ENCODE assay signal across 8 mouse cellular contexts in the genomic region with DNA sequence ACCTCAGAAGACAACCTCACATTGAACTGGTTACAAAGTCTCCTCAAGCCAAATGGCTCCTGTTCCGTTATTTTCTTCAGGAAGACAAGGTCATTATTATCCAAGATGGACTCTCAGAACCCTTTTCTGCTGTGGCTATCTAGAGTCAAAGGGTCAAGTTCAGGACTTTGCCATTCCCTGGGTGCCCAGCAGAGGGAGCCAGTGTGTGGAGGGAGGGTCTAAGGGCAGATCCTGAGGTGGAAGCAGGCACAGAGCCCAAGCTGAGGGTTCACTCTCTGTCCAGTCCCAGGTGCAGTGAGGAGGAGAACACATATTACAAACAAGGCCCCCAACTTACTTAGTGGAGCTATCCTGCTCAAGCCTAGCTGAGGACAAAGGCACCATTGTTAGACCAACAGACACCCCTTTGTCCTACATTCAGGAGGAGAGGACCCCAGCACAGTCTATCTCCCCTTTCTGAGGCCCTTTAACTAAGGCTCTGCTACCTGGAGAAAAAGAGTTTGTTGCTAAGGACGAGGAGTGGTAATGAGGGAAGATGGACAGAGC. TPM values are rescaled to one million over a fixed set of nuclear protein-coding genes. Genes with fewer than 3 reads are reported as not detected.
DNase-seq lines count a peak whose midpoint lies in the region; ATAC-seq lines count a peak whose summit lies in the region.

No protein-coding gene starts in this region.

- no peak for ATAC-seq in forebrain, embryonic 14.5 days
- no peak for ATAC-seq in liver, embryonic 13.5 days (ENCODE audit: low read depth)
- ATAC-seq in neutrophil, adult 5-6 weeks (ENCODE audit: extremely low read depth, insufficient number of reproducible peaks, low FRiP score, poor library complexity, severe bottlenecking) = peak; percentile 64

- H3K27me3 ChIP-seq in forebrain, embryonic 14.5 days (replicated peaks; ENCODE audit: control insufficient read depth, insufficient read depth, low read length) = no peaks in the 10 kb centered on the region
- no peaks in the 10 kb centered on the region for H3K27me3 ChIP-seq in liver, embryonic 13.5 days

- peaks cover 42% of the 10 kb centered on the region for H3K36me3 ChIP-seq in forebrain, embryonic 14.5 days (ENCODE audit: control insufficient read depth, insufficient read depth, low read length)
- H3K36me3 ChIP-seq in liver, embryonic 13.5 days = peaks cover 73% of the 10 kb centered on the region

- intact Hi-C loops in left cerebral cortex, postnatal 4 days (cut with DNase I) = no loop called here
- intact Hi-C loops in left cerebral cortex, postnatal 14 days (cut with DNase I) = loop anchor here (1.0 kb wide), 1 partner anchor 57 kb away; no protein-coding TSS in a partner anchor

- DNase-seq in left cerebral cortex, postnatal 4 days = peak; percentile 59
- DNase-seq in left cerebral cortex, postnatal 14 days (ENCODE audit: low spot score in 2 of 2) = no peak
- DNase-seq in adrenal gland, postnatal 14 days = peak; percentile 87
- peak; percentile 28 for DNase-seq in forebrain, embryonic 14.5 days (ENCODE audit: low spot score)
- peak; percentile 79 for DNase-seq in induced T-regulatory cell, adult 2 months (ENCODE audit: low read depth)
- peak; percentile 79 for DNase-seq in liver, embryonic 13.5 days
- peak; percentile 49 for DNase-seq in urinary bladder, adult 2 months (ENCODE audit: low spot score)

- H3K9ac ChIP-seq in forebrain, embryonic 14.5 days (ENCODE audit: low read length) = no peak overlapping the region
- peak overlapping the region; percentile 97 for H3K9ac ChIP-seq in liver, embryonic 13.5 days

- 17% methylated on average over 2 of the region's 2 CpGs for WGBS in forebrain, embryonic 14.5 days
- 26% methylated on average over 2 of the region's 2 CpGs for WGBS in liver, embryonic 13.5 days (ENCODE audit: insufficient replicate concordance)

- no peak overlapping the region for H3K27ac ChIP-seq in forebrain, embryonic 14.5 days (ENCODE audit: low read depth, low read length)
- H3K27ac ChIP-seq in liver, embryonic 13.5 days = peak overlapping the region; percentile 99

- H3K4me2 ChIP-seq in forebrain, embryonic 14.5 days (ENCODE audit: low read length) = no peak overlapping the region
- peak overlapping the region; percentile 83 for H3K4me2 ChIP-seq in liver, embryonic 13.5 days

- H3K4me1 ChIP-seq in forebrain, embryonic 14.5 days (ENCODE audit: control insufficient read depth, insufficient read depth, low read length) = peaks cover 4% of the 10 kb centered on the region
- H3K4me1 ChIP-seq in liver, embryonic 13.5 days (replicated peaks) = peaks cover 83% of the 10 kb centered on the region

- H3K9me3 ChIP-seq in forebrain, embryonic 14.5 days (replicated peaks; ENCODE audit: control insufficient read depth, low read length) = no peaks in the 10 kb centered on the region
- H3K9me3 ChIP-seq in liver, embryonic 13.5 days (replicated peaks) = no peaks in the 10 kb centered on the region

- H3K4me3 ChIP-seq in forebrain, embryonic 14.5 days (ENCODE audit: low read depth, low read length) = no peak overlapping the region
- H3K4me3 ChIP-seq in liver, embryonic 13.5 days (replicated peaks) = peak overlapping the region; percentile 75

RNA-seq across cellular contexts. Expression of a gene that starts 7.9 kb away (rescaled TPM):
- total RNA-seq in left cerebral cortex, postnatal 4 days (2021) = not detected
- total RNA-seq in left cerebral cortex, postnatal 14 days (2021) = not detected
- 1.0 and 4.7 TPM in 2 replicates for total RNA-seq in adrenal gland, postnatal 14 days (2021)
- 0.42 and 1.1 TPM in 2 replicates for polyA plus RNA-seq in forebrain, embryonic 14.5 days (2014; fragmentation: Nextera tagmentation; extraction: Ambion mirVana)
- polyA plus RNA-seq in liver, embryonic 13.5 days (2015; fragmentation: Nextera tagmentation; extraction: Ambion mirVana) = 171 and 185 TPM in 2 replicates
- 195 and 199 TPM in 2 replicates for total RNA-seq in neutrophil, adult 5-6 weeks (2017)
- polyA plus RNA-seq in urinary bladder, adult 2 months (2012; rRNA removed) = 0.28 and 0.34 TPM in 2 replicates

RNA-seq across cellular contexts. Expression of a gene that starts 10.0 kb away (rescaled TPM):
- total RNA-seq in left cerebral cortex, postnatal 4 days (2021) = 100 to 1,000 TPM; 690 to 711 TPM
- 100 to 1,000 TPM; 236 to 247 TPM for total RNA-seq in left cerebral cortex, postnatal 14 days (2021)
- 273 and 322 TPM in 2 replicates for total RNA-seq in adrenal gland, postnatal 14 days (2021)
- polyA plus RNA-seq in forebrain, embryonic 14.5 days (2014; fragmentation: Nextera tagmentation; extraction: Ambion mirVana) = 790 and 857 TPM in 2 replicates
- 436 and 495 TPM in 2 replicates for polyA plus RNA-seq in liver, embryonic 13.5 days (2015; fragmentation: Nextera tagmentation; extraction: Ambion mirVana)
- 345 and 352 TPM in 2 replicates for total RNA-seq in neutrophil, adult 5-6 weeks (2017)
- polyA plus RNA-seq in urinary bladder, adult 2 months (2012; rRNA removed) = 323 and 341 TPM in 2 replicates

RNA-seq across cellular contexts. Expression of a gene that starts 10.7 kb away (rescaled TPM):
- total RNA-seq in left cerebral cortex, postnatal 4 days (2021) = 100 to 1,000 TPM; 219 to 230 TPM
- total RNA-seq in left cerebral cortex, postnatal 14 days (2021) = 100 to 1,000 TPM; 152 to 162 TPM
- total RNA-seq in adrenal gland, postnatal 14 days (2021) = 73.0 and 73.8 TPM in 2 replicates
- 154 and 164 TPM in 2 replicates for polyA plus RNA-seq in forebrain, embryonic 14.5 days (2014; fragmentation: Nextera tagmentation; extraction: Ambion mirVana)
- 61.1 and 76.6 TPM in 2 replicates for polyA plus RNA-seq in liver, embryonic 13.5 days (2015; fragmentation: Nextera tagmentation; extraction: Ambion mirVana)
- 22.6 and 25.5 TPM in 2 replicates for total RNA-seq in neutrophil, adult 5-6 weeks (2017)
- 23.9 and 24.4 TPM in 2 replicates for polyA plus RNA-seq in urinary bladder, adult 2 months (2012; rRNA removed)

RNA-seq across cellular contexts. Expression of a gene that starts 22.2 kb away (rescaled TPM):
- total RNA-seq in left cerebral cortex, postnatal 4 days (2021) = 100 to 1,000 TPM; 105 to 107 TPM
- 100 to 1,000 TPM; 107 to 114 TPM for total RNA-seq in left cerebral cortex, postnatal 14 days (2021)
- 118 and 125 TPM in 2 replicates for total RNA-seq in adrenal gland, postnatal 14 days (2021)
- 261 and 271 TPM in 2 replicates for polyA plus RNA-seq in forebrain, embryonic 14.5 days (2014; fragmentation: Nextera tagmentation; extraction: Ambion mirVana)
- 213 and 240 TPM in 2 replicates for polyA plus RNA-seq in liver, embryonic 13.5 days (2015; fragmentation: Nextera tagmentation; extraction: Ambion mirVana)
- 47.4 and 48.1 TPM in 2 replicates for total RNA-seq in neutrophil, adult 5-6 weeks (2017)
- polyA plus RNA-seq in urinary bladder, adult 2 months (2012; rRNA removed) = 125 and 135 TPM in 2 replicates

Comparison
In these comparisons a context has a peak if more than half of its experiments do, and no peak if none do; other contexts are left out.
1. DNase-seq: peak in left cerebral cortex, postnatal 4 days (single experiment), adrenal gland, postnatal 14 days (single experiment), forebrain, embryonic 14.5 days (single experiment), induced T-regulatory cell, adult 2 months (single experiment), liver, embryonic 13.5 days (single experiment) and urinary bladder, adult 2 months (single experiment); none in left cerebral cortex, postnatal 14 days (0 of 2).
2. RNA of a gene that starts 7.9 kb away (total RNA-seq): 195 to 199 TPM in neutrophil, adult 5-6 weeks; 1.0 to 4.7 TPM in adrenal gland, postnatal 14 days, not detected in left cerebral cortex, postnatal 4 days and not detected in left cerebral cortex, postnatal 14 days; every median in the first group is over 10 times any median in the second.